Mouse (Mus musculus): ENCODE measurements at regions not wholly inside any gene's neighbourhood (a gene's known extent, or its start where the extent isn't known, plus 50 kb on each side); places are given as distances from the start of the nearest gene placed in this dataset.

- in situ Hi-C loops (cut with MboI; ENCODE audit: low sequenced_read_pairs in 2 of 2, unreplicated experiment in 2 of 2), result no loop called here
- Histone ChIP-seq H3K9me3 (ENCODE audit: control insufficient read depth, insufficient read depth, low read depth, low read length) (no peaks in the 10 kb centered on the region), H3K4me3 (ENCODE audit: insufficient read depth in 1 of 2, low read depth in 1 of 2, low read length in 2 of 2, poor library complexity in 1 of 2, severe bottlenecking in 1 of 2) (no peak overlapping the region), H3K9ac (ENCODE audit: insufficient read depth, low read depth, low read length, poor library complexity, severe bottlenecking) (no peak overlapping the region), H3K4me1 (ENCODE audit: control insufficient read depth in 2 of 2, insufficient read depth in 2 of 2, low read length in 2 of 2, poor library complexity in 1 of 2) (no peaks in the 10 kb centered on the region), H3K27ac (ENCODE audit: insufficient read depth, low read depth, low read length, poor library complexity, severe bottlenecking) (no peak overlapping the region), H3K36me3 (ENCODE audit: control insufficient read depth, insufficient read depth, low read length, poor library complexity, severe bottlenecking) (no peaks in the 10 kb centered on the region)
- DNase-seq (ENCODE audit: low read depth, low spot score), result no peak
- TF ChIP-seq HCFC1 (IDR thresholded peaks at IDR 0.05; ENCODE audit: borderline replicate concordance, insufficient read depth, low read length) (no peak), CHD2 (IDR thresholded peaks at IDR 0.05; ENCODE audit: low read depth, low read length) (no peak), MAFK (IDR thresholded peaks at IDR 0.05; ENCODE audit: insufficient read depth, low read depth, low read length) (no peak), ZNF384 (IDR thresholded peaks at IDR 0.05; ENCODE audit: low read depth, low read length) (no peak), ZC3H11A (IDR thresholded peaks at IDR 0.05; ENCODE audit: borderline replicate concordance, low read depth, low read length) (no peak)
Measured at GRCm38 (mm10) chr10:98744246-98744645, 170.0 kb upstream of the Atp2b1 start.

GRCm38 (mm10) chr10:98744662-98745061 lies 169.5 kb upstream of the Atp2b1 start:
- Histone ChIP-seq H3K36me3 (ENCODE audit: control insufficient read depth, insufficient read depth, low read length, poor library complexity, severe bottlenecking) (no peaks in the 10 kb centered on the region), H3K4me3 (ENCODE audit: insufficient read depth in 1 of 2, low read depth in 1 of 2, low read length in 2 of 2, poor library complexity in 1 of 2, severe bottlenecking in 1 of 2) (no peak overlapping the region), H3K27ac (ENCODE audit: insufficient read depth, low read depth, low read length, poor library complexity, severe bottlenecking) (no peak overlapping the region), H3K9ac (ENCODE audit: insufficient read depth, low read depth, low read length, poor library complexity, severe bottlenecking) (no peak overlapping the region), H3K9me3 (ENCODE audit: control insufficient read depth, insufficient read depth, low read depth, low read length) (no peaks in the 10 kb centered on the region), H3K4me1 (ENCODE audit: control insufficient read depth in 2 of 2, insufficient read depth in 2 of 2, low read length in 2 of 2, poor library complexity in 1 of 2) (no peaks in the 10 kb centered on the region)
- in situ Hi-C loops (cut with MboI; ENCODE audit: low sequenced_read_pairs in 2 of 2, unreplicated experiment in 2 of 2), result no loop called here
- no peak for DNase-seq (ENCODE audit: low read depth, low spot score)
- TF ChIP-seq CHD2 (IDR thresholded peaks at IDR 0.05; ENCODE audit: low read depth, low read length) (no peak), ZNF384 (IDR thresholded peaks at IDR 0.05; ENCODE audit: low read depth, low read length) (no peak), MAFK (IDR thresholded peaks at IDR 0.05; ENCODE audit: insufficient read depth, low read depth, low read length) (no peak), HCFC1 (IDR thresholded peaks at IDR 0.05; ENCODE audit: borderline replicate concordance, insufficient read depth, low read length) (no peak), ZC3H11A (IDR thresholded peaks at IDR 0.05; ENCODE audit: borderline replicate concordance, low read depth, low read length) (no peak)

GRCm38 (mm10) chr10:98745409-98745808 lies 168.8 kb upstream of the Atp2b1 start:
- DNase-seq (ENCODE audit: low read depth, low spot score), result no peak
- in situ Hi-C loops (cut with MboI; ENCODE audit: low sequenced_read_pairs in 2 of 2, unreplicated experiment in 2 of 2), result no loop called here
- no peaks in the 10 kb centered on the region for H3K4me1 ChIP-seq (ENCODE audit: control insufficient read depth in 2 of 2, insufficient read depth in 2 of 2, low read length in 2 of 2, poor library complexity in 1 of 2)
- H3K4me3 ChIP-seq (ENCODE audit: insufficient read depth in 1 of 2, low read depth in 1 of 2, low read length in 2 of 2, poor library complexity in 1 of 2, severe bottlenecking in 1 of 2), result no peak overlapping the region
- no peaks in the 10 kb centered on the region for H3K9me3 ChIP-seq (ENCODE audit: control insufficient read depth, insufficient read depth, low read depth, low read length)
- no peak for TF ChIP-seq ZC3H11A (IDR thresholded peaks at IDR 0.05; ENCODE audit: borderline replicate concordance, low read depth, low read length)
- no peak for TF ChIP-seq ZNF384 (IDR thresholded peaks at IDR 0.05; ENCODE audit: low read depth, low read length)
- no peak for TF ChIP-seq MAFK (IDR thresholded peaks at IDR 0.05; ENCODE audit: insufficient read depth, low read depth, low read length)
- TF ChIP-seq CHD2 (IDR thresholded peaks at IDR 0.05; ENCODE audit: low read depth, low read length), result no peak
- no peak for TF ChIP-seq HCFC1 (IDR thresholded peaks at IDR 0.05; ENCODE audit: borderline replicate concordance, insufficient read depth, low read length)
- no peak overlapping the region for H3K27ac ChIP-seq (ENCODE audit: insufficient read depth, low read depth, low read length, poor library complexity, severe bottlenecking)
- no peaks in the 10 kb centered on the region for H3K36me3 ChIP-seq (ENCODE audit: control insufficient read depth, insufficient read depth, low read length, poor library complexity, severe bottlenecking)
- H3K9ac ChIP-seq (ENCODE audit: insufficient read depth, low read depth, low read length, poor library complexity, severe bottlenecking), result no peak overlapping the region

- H3K9ac ChIP-seq (ENCODE audit: insufficient read depth, low read depth, low read length, poor library complexity, severe bottlenecking), result no peak overlapping the region
- no peak for DNase-seq (ENCODE audit: low read depth, low spot score)
- no peak overlapping the region for H3K4me3 ChIP-seq (ENCODE audit: insufficient read depth in 1 of 2, low read depth in 1 of 2, low read length in 2 of 2, poor library complexity in 1 of 2, severe bottlenecking in 1 of 2)
- no peaks in the 10 kb centered on the region for H3K36me3 ChIP-seq (ENCODE audit: control insufficient read depth, insufficient read depth, low read length, poor library complexity, severe bottlenecking)
- no peak overlapping the region for H3K27ac ChIP-seq (ENCODE audit: insufficient read depth, low read depth, low read length, poor library complexity, severe bottlenecking)
- in situ Hi-C loops (cut with MboI; ENCODE audit: low sequenced_read_pairs in 2 of 2, unreplicated experiment in 2 of 2), result no loop called here
- TF ChIP-seq MAFK (IDR thresholded peaks at IDR 0.05; ENCODE audit: insufficient read depth, low read depth, low read length) (no peak), CHD2 (IDR thresholded peaks at IDR 0.05; ENCODE audit: low read depth, low read length) (no peak), HCFC1 (IDR thresholded peaks at IDR 0.05; ENCODE audit: borderline replicate concordance, insufficient read depth, low read length) (no peak), ZNF384 (IDR thresholded peaks at IDR 0.05; ENCODE audit: low read depth, low read length) (no peak), ZC3H11A (IDR thresholded peaks at IDR 0.05; ENCODE audit: borderline replicate concordance, low read depth, low read length) (no peak)
- no peaks in the 10 kb centered on the region for H3K9me3 ChIP-seq (ENCODE audit: control insufficient read depth, insufficient read depth, low read depth, low read length)
- no peaks in the 10 kb centered on the region for H3K4me1 ChIP-seq (ENCODE audit: control insufficient read depth in 2 of 2, insufficient read depth in 2 of 2, low read length in 2 of 2, poor library complexity in 1 of 2)
Measured at GRCm38 (mm10) chr10:98745861-98746260, 168.3 kb upstream of the Atp2b1 start.
